Mouse (Mus musculus) CD4-positive helper T cell, adult 2 months (primary cell): ENCODE measurements around the gene Tram2.

ENCODE experiments used
- DNase-seq: peaks from one replicate; pipeline ENCODE4 v3.0.0-alpha.2; 2012; ENCODE audit warnings: low read depth, missing footprints, low spot score

Tram2 gene

GRCm38 (mm10) chr1:21023101-21023500, 55.9 kb downstream of the Tram2 start:
- no peak for DNase-seq

DNA sequence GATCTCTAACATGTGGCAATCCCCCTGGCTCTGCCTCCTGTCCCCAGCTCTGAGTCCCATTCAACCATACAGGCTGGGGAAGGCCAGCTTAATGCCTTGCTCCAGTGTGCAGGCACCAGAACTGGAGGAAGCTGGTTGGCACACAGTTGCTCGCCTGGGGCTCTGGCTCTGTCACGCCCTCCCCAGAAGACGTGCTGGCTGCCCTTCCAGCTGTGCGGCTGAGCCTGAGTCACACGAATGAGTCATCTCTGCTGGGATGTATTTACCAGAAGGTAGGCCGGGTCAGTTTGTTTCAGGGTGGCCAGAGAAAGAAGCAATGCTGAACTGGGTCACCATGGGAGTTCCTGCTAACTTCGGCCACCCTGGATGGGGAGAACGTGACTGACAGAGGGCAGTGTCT, 64.6 kb downstream of the Tram2 start:
- DNase-seq = no peak

- DNase-seq = no peak
These were observed 68.7 kb downstream of the Tram2 start for GRCm38 (mm10) chr1:21010282-21010800.

DNA sequence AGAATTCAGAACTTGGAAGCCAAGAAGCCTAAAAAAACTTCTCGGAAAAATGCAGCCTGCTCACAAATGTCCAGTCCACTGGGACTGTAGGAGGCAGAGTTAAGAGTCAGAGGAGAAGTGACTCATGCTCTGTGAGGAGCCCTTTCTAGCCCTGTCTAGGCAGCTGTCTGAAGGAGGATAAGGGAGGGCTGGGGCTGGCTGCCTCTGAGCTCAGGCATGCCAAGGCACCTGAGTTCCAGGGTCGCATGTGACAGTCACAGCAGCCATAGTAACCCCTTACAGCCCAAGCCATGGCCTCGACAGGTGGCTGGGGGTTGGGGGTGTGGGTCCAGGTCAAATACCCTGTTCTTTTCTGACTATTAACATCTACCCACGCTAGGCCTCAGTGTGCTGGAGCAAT, 70.1 kb downstream of the Tram2 start:
- no peak for DNase-seq

GRCm38 (mm10) chr1:21007941-21008701, 70.9 kb downstream of the Tram2 start:
- DNase-seq = no peak

DNA sequence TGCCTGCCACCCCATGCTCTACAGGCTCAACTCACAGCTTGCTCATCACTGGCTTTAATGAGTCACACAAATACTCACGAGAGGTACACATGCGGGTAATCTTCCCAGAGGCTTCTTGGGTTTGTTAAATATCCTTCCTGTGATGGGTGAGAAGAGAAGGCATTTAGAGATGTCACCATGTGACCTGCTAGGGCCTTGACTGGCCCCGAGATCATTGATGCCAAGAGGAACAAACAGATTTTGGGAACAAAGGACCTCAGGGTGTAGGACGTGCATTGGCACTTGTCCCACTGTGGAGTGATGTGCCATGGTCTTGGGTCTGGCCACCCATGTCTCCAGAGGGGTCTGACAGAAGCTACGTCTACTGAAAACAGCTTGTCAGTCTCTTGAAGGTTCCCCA, 72.3 kb downstream of the Tram2 start:
- no peak for DNase-seq

DNA sequence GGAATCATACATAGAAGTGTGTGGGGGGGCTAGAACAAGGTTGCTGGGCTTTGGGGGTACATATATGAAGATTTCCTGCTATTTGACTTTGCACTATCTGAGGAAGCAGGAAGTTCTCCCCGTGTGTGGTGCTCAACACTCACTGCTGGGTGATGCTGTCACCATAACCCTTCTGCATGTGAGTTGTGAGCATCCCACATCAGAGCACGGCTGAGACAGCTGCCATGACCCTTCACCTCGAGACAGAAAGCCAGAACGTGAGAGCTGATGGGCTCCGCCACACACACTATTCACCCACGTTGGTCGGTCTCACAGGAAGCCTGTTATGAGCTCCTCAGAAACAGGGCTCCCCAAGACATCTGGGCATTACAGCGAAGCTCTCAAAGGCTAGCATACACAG, 74.4 kb downstream of the Tram2 start:
- no peak for DNase-seq

DNA sequence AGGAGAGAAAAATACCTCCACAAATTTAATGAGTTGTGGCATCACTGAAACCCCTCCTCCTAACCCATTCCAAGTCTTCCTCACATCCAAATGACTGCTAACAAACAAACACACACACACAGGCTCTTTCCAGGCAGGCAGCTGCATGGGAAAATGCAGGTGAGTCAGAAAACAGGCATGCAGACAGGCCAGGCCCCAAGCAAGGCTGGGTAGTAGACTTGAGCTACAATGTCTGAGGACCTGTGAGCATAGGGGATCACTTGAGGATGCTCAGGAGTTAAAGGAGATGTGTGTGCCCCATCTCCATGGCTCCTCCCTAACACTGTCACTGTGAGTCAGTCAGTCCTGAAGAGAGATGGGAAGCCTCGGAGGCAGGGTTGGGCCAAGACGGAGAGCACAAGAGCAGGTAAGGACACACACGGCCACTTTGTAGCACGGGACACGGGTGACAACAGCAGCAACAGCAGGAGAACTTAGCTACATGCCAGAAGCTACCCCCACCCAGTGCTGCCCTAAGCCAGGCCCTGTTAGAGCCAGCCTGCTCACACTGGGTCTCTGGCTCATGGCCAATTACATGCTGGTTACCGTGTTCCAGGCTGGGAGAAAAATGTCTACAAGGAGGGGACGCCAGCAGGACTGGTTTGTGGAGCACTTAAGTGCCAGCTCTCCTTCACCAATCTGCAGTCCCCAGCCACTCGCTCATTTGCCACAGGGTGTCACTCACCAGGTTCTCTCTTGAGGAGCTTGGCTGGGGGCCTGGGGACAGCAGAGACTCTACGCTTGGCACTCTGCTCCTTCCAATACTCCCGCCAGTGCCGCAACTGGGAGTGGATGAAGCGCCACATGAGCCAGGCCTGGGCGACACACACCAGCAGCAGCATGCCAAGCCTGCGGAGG, 76.5 kb downstream of the Tram2 start:
- no peak for DNase-seq

DNA sequence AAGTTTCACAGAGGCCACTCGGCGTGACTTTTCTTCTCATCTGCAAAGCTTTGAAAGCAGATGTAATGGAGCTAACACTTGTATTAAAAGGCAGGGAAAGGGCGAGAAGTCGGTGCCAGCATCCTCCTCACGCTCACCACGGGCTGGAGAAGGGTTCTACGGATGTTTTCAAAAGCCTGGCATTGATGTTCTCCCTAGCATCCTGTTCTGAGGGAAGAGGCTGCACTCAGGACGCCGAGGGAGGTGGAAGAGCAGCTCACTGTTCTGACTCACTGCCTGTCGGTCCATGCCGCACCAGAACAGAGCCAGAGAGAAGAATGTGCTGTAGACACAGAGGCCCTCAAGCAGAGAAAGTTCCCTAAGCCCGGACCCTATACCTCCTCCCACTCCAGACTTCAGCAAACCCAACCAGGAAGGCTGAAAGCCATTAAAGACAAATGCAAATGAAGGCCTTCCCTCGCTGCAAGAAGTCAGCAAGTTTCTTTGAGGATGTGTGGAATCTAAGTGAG, 81.1 kb downstream of the Tram2 start:
- no peak for DNase-seq

- DNase-seq = no peak
These were observed 81.7 kb downstream of the Tram2 start for GRCm38 (mm10) chr1:20997328-20997689.

- DNase-seq = no peak
These were observed 82.3 kb downstream of the Tram2 start for GRCm38 (mm10) chr1:20996603-20997327.

DNA sequence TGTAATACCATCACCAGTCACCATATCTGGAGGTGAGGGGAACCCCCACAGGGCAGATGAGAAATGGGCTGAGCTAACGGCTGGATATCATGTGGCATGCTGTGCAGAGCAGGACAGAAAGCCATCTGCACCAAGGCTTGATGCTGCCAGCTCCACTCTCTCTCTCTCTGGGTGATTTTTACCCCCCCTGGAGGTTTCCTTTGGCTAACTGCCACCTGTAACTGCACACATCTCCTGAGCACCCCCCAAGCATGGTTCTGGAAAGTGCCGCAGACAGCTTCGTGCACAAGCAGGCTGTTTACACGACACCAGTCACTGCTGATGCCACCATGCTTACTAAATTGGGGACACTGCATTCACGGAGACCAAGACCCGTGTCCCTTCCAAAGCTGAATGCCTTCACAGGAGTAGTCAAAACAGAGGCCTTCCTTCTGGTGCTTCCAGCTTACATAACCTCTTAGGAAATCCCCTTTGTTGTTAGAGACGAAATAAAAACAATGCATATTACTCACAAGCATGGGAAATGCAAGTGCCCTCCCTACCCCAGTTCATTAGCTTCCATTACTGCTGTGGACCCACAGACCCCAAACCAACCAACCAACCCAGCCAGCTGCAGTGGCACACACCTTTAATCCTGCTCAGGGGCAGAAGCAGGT, 83.6 kb downstream of the Tram2 start:
- no peak for DNase-seq

DNA sequence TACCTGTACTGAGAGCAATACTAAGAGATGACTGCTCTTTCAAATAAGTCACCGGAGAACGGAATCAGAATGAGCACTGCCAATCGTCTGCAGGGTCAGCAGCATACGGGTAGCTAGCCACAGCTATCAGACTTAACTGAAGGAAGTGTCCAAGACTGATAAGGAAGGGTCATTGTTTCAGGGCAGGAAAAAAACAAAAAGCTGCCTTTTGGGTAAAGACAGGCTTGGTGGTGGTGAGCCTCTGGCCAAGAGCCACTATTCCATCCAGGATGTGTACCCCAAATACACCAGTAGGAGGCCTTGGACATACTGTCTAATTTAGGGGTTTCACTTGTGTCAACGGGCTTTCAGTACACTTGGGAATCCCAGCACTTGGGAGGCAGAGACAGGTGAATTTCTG, 84.7 kb downstream of the Tram2 start:
- DNase-seq = no peak

- DNase-seq = no peak
These were observed 85.3 kb downstream of the Tram2 start for GRCm38 (mm10) chr1:20993690-20994089.

DNA sequence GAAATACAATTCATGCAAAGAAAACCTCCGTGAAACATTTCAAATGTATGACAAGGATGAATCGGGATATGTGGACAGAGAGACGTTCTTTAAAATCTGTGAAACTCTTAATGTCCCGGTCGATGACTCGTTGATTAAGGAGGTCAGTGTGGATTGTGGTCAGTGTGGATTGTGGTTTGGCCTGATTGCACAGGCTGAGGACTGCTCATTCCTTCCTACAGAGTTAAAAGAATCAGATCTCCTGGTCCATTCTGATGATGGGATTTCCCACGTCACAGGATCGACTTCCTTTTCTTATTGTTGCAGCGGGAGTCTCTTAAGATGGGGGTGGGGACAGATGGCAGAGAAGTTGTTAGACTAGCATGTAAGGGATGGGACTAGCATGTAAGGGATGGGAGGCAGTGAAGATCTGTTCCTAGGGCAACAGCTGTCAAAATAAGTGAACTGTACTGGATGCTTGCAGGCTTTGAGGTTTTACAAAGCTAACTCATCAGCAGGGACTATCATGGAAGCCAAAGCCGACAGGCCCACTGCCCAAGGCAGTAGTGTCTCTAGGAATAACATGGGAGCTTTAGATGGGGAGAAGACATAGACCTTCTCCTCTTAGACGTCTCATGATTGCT, 89.5 kb downstream of the Tram2 start:
- no peak for DNase-seq

GRCm38 (mm10) chr1:20986378-20987056, 92.5 kb downstream of the Tram2 start:
- DNase-seq = no peak

GRCm38 (mm10) chr1:20984582-20984981, 94.4 kb downstream of the Tram2 start:
- no peak for DNase-seq

DNA sequence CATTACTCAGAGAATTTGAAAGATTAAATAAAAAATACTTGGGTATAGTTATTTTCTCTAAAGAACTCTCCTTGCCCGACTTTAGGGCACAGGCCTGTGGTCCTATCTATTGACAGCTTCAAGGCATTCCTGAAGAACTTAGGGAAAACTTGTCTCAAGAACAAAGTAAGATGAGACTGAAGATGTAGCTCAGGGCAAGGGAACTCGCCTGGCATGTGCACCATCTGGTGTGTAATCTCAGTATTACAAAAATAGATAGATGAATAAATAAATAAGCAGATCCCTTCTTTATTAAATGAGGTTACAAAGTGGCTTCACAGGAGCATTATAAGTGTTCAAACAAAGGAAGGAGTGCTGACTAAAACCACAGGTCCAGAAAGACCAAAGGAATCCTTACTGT, 94.9 kb downstream of the Tram2 start:
- no peak for DNase-seq

DNA sequence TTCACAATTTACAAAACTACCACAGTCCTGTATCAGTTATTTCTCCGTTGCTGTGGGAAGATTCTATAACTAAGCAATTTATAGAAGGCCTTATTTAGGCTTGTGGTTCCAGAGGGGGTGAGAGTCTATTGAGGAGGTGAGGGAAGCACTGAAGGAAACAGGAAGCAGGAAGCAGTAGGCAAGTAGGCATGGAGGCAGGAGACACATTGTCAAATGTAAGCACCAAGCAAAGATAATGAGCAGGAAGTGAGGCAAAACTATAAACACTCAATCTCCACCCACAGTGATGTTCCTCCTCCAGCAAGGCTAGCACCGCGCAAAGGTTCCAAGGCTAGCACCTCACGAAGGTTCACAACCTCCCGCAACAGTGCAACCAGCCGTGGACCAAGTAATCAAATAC, 97.3 kb downstream of the Tram2 start:
- no peak for DNase-seq

- no peak for DNase-seq
These were observed 98.5 kb downstream of the Tram2 start for GRCm38 (mm10) chr1:20980553-20980952.
